Mouse (Mus musculus) layer of hippocampus, adult 18-20 months (tissue): ENCODE measurements at regions not wholly inside any gene's neighbourhood (a gene's known extent, or its start where the extent isn't known, plus 50 kb on each side); places are given as distances from the start of the nearest gene placed in this dataset.

Source experiments
- DNase-seq, 2 experiments: peaks; one replicate each; pipeline ENCODE4 v3.0.0; 2022; ENCODE audit warnings: low spot score in 2 of 2

- no peak for DNase-seq
Observed at GRCm38 (mm10) chr8:53954476-53955158, 122.8 kb upstream of the Vegfc start.

- no peak for DNase-seq
Observed at GRCm38 (mm10) chr8:53956148-53956547, 121.3 kb upstream of the Vegfc start.

- no peak for DNase-seq
Observed at GRCm38 (mm10) chr8:53958548-53958947, 118.9 kb upstream of the Vegfc start.

- DNase-seq: no peak
Observed at GRCm38 (mm10) chr8:53962993-53963392, 114.4 kb upstream of the Vegfc start.

- DNase-seq: no peak
Observed at GRCm38 (mm10) chr8:53984296-53984695, 93.1 kb upstream of the Vegfc start.

- no peak for DNase-seq
Observed at GRCm38 (mm10) chr8:53985685-53986084, 91.7 kb upstream of the Vegfc start.

GRCm38 (mm10) chr8:53994208-53994607 lies 83.2 kb upstream of the Vegfc start:
- DNase-seq: no peak

- no peak for DNase-seq
Observed at GRCm38 (mm10) chr8:53997461-53997860, 79.9 kb upstream of the Vegfc start.

- no peak for DNase-seq
Observed at GRCm38 (mm10) chr8:54002948-54003347, 74.5 kb upstream of the Vegfc start.

- no peak for DNase-seq
Observed at GRCm38 (mm10) chr8:54014096-54014495, 63.3 kb upstream of the Vegfc start.

GRCm38 (mm10) chr8:54018535-54019165 lies 58.8 kb upstream of the Vegfc start:
- no peak for DNase-seq
